Mouse (Mus musculus) spleen, adult 2 months (tissue): ENCODE results near the gene Tnip2. TPM values are rescaled to one million over a fixed set of nuclear protein-coding genes. Genes with fewer than 3 reads are reported as not detected.

Experiments
- DNase-seq, 2 experiments: peaks; one replicate each; pipeline versions ENCODE4 v3.0.0 to v3.0.0-alpha.2; 2012 to 2021; ENCODE audit warnings: low spot score in 2 of 2, low read depth in 1 of 2
- H3K27ac ChIP-seq: fragments of 200-500 bp; 2 replicates; pipeline ENCODE4 v1.5.1; 2012; ENCODE audit warnings: low read length, inconsistent platforms; ENCODE audit not compliant: insufficient read depth
- H3K27me3 ChIP-seq: fragments of 200-500 bp; 2 replicates; pipeline ENCODE4 v1.6.1; 2012; ENCODE audit warnings: mild to moderate bottlenecking, moderate library complexity, low read length, inconsistent platforms; ENCODE audit not compliant: control insufficient read depth, insufficient read depth
- H3K36me3 ChIP-seq: fragments of 200-500 bp; 2 replicates; pipeline ENCODE4 v1.6.1; 2012; ENCODE audit warnings: mild to moderate bottlenecking, low read length, inconsistent platforms; ENCODE audit not compliant: control insufficient read depth, insufficient read depth
- H3K4me1 ChIP-seq: fragments of 200-500 bp; 2 replicates; pipeline ENCODE4 v1.6.1; 2011; ENCODE audit warnings: inconsistent platforms; ENCODE audit not compliant: control insufficient read depth, insufficient read depth, insufficient read length
- H3K4me3 ChIP-seq: fragments of 200-500 bp; 2 replicates; pipeline ENCODE4 v1.5.1; 2011; ENCODE audit warnings: mild to moderate bottlenecking, inconsistent platforms; ENCODE audit not compliant: insufficient read depth, insufficient read length; ENCODE audit errors: extremely low read depth
- CTCF ChIP-seq: fragments of 200-500 bp; IDR thresholded peaks from 2 replicates; pipeline ENCODE4 v1.5.1; 2011; ENCODE audit warnings: mild to moderate bottlenecking, inconsistent platforms; ENCODE audit not compliant: insufficient read depth, insufficient read length, insufficient replicate concordance; ENCODE audit errors: extremely low read depth
- POLR2A ChIP-seq: fragments of 200-500 bp; IDR thresholded peaks from 2 replicates; pipeline ENCODE4 v1.6.1; 2011; ENCODE audit warnings: low read depth, low read length, inconsistent platforms
- WGBS: fragments of 180-500 bp; shearing (Covaris S2); methylation state at CpG from one replicate; pipeline ENCODE4 v1.1.7; 2018; 5-methylcytosine and 5-hydroxymethylcytosine counted together
- polyA plus RNA-seq: library from polyadenylated mRNA; depleted of rRNA; stranded (reverse); fragments of >200 nt; gene quantifications from 2 replicates; pipeline ENCODE4 v1.2.3, GENCODE M21; 2012

The Tnip2 gene
- polyA plus RNA-seq, 1 experiment, result 23.3 TPM

DNA sequence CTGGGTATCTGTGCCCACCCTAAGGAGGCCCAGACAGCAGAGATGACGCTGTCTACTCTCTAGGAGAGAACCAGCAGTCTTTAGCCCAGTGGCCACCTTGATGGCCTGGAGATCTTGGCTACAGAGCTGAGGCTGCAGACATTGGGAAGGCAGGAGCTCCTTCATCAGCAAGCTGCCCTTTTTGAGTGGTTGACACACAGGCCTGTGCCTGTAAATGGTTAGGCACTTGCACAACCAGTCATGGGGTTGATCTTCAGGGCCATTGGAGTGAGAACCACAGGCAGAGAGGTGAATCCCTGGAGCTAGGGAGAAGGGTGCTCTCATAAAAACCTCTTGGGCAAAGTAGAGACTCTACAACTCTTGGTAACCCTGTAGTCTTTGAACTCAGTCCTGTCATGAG lies 28.4 kb upstream of the Tnip2 start:
- peak overlapping the region; percentile 82 for H3K27ac ChIP-seq
- TF ChIP-seq POLR2A (no peak), CTCF (no peak)
- H3K4me1 ChIP-seq, result peaks cover 50% of the 10 kb centered on the region; the same call in 1 of the 2 replicates
- no peak overlapping the region for H3K4me3 ChIP-seq
- H3K27me3 ChIP-seq, result no peaks in the 10 kb centered on the region
- WGBS, result 91% methylated on average over 1 of the region's 1 CpGs
- peaks cover 3% of the 10 kb centered on the region; the same call in 1 of the 2 replicates for H3K36me3 ChIP-seq
- no peak for DNase-seq

DNA sequence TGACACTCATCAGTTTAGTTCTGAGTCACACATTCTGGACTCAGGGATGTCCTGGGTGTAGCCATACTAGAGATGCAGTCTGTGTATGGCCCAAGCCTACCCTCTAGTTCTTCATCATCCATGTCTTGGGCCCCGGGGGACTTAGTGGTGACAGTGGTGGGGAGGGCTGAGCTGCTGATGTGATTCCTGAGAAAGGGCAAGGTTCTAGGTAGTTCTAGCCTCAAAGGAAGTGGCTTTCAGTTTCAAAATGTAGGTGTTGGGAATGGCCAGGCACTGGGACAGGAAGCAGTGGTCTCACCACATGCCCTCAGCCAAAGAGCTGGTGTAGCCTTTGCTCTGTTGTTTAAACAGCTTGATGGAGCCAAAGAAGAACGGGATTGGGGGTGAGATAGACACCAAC lies 25.3 kb upstream of the Tnip2 start:
- TF ChIP-seq POLR2A (no peak), CTCF (no peak)
- peaks cover 55% of the 10 kb centered on the region; the same call in 1 of the 2 replicates for H3K4me1 ChIP-seq
- H3K36me3 ChIP-seq, result 0 out of 2 replicates have a peak, but pooled peaks cover under 1% of the 10 kb centered on the region
- peak overlapping the region; percentile 87 for H3K27ac ChIP-seq
- H3K27me3 ChIP-seq, result no peaks in the 10 kb centered on the region
- WGBS, result 47% methylated on average over 2 of the region's 2 CpGs
- no peak for DNase-seq
- no peak overlapping the region for H3K4me3 ChIP-seq

DNA sequence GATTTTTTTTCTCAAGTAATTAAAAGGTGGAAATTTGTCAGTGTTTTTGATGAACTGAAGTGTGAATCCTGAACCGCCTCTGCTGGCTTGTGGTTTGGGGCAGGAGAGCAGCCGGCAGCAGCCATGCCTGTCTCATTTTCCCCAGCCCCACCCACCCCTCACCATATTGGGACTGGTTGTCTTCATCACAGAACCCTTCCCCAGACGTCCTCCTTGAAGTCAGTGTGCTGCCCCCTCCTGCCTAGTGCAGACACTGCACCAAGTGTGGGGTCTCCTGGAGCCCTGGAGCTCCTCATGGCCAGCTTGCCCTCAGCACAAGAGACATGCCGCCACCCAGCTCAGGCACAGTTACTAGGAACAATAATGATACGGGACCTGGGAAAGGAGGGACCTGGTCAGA lies 24.7 kb upstream of the Tnip2 start:
- TF ChIP-seq POLR2A (no peak), CTCF (peak; percentile 71; the same call in 1 of the 2 replicates)
- H3K4me1 ChIP-seq, result peaks cover 52% of the 10 kb centered on the region; the same call in 1 of the 2 replicates
- peak; percentile 72 to 86 for DNase-seq
- 0 out of 2 replicates have a peak, but pooled peaks cover 2% of the 10 kb centered on the region for H3K36me3 ChIP-seq
- H3K4me3 ChIP-seq, result no peak overlapping the region
- no peaks in the 10 kb centered on the region for H3K27me3 ChIP-seq
- 30% methylated on average over 5 of the region's 5 CpGs for WGBS
- peak overlapping the region; percentile 97 for H3K27ac ChIP-seq

DNA sequence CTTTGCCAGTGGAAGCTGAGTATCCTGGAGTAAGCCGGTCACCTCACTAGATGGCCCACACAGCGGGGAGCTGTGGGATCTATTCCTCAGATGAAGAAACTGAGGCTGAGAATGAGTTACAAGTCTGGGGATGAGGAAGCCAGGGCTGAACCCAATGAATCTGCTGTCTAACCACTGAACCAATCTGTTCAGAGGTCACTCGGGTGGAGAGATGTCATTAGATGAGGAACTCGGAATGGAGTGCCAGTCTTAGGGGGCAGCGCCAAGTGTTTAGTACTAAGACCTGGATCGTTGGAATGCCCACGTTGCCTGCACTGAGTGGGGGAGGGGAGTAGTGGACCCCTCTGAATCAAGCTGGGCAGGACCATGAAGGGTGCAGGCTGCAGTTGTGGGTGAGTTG lies 24.3 kb upstream of the Tnip2 start:
- H3K4me3 ChIP-seq, result peak overlapping the region; percentile 10; the same call in 1 of the 2 replicates
- 26% methylated on average over 7 of the region's 7 CpGs for WGBS
- TF ChIP-seq POLR2A (no peak), CTCF (no peak)
- no peaks in the 10 kb centered on the region for H3K27me3 ChIP-seq
- peaks cover 49% of the 10 kb centered on the region; the same call in 1 of the 2 replicates for H3K4me1 ChIP-seq
- DNase-seq, result no peak
- peaks cover 2% of the 10 kb centered on the region; the same call in 1 of the 2 replicates for H3K36me3 ChIP-seq
- H3K27ac ChIP-seq, result peak overlapping the region; percentile 97

DNA sequence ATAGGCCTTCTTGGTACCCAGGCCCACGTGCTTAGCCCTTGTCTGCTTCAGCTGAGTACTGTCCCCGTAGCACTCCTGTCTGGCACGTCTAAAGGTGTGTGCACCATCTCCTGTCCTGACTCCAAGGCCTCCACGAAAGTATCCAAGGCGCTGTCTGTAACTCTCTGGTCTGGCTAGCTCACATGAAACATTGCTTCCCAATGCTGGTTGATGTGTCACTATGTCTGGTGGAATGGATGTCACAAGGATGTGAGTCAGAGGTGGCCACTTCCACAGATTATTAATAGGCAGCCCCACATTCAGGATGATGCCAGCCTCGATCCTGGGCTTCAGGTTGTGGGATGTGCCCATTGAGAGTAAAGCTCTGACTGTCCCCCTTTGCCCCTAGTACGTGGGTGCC lies 22.0 kb upstream of the Tnip2 start:
- TF ChIP-seq CTCF (no peak), POLR2A (no peak)
- WGBS, result 90% methylated on average over 7 of the region's 7 CpGs
- H3K36me3 ChIP-seq, result peaks cover 2% of the 10 kb centered on the region; the same call in 1 of the 2 replicates
- no peak for DNase-seq
- no peaks in the 10 kb centered on the region for H3K27me3 ChIP-seq
- no peak overlapping the region for H3K4me3 ChIP-seq
- H3K4me1 ChIP-seq, result peaks cover 56% of the 10 kb centered on the region; the same call in 1 of the 2 replicates
- peak overlapping the region; percentile 73 for H3K27ac ChIP-seq

- 74% methylated on average over 5 of the region's 5 CpGs for WGBS
- Histone ChIP-seq H3K4me1 (peaks cover 64% of the 10 kb centered on the region), H3K27ac (peak overlapping the region; percentile 73), H3K4me3 (no peak overlapping the region), H3K27me3 (no peaks in the 10 kb centered on the region), H3K36me3 (peaks cover 2% of the 10 kb centered on the region; the same call in 1 of the 2 replicates)
- DNase-seq, result no peak
- TF ChIP-seq POLR2A (no peak), CTCF (no peak)
Measured at GRCm38 (mm10) chr5:34534776-34535581, 21.2 kb upstream of the Tnip2 start.
